Mouse (Mus musculus) G1E (cell line): ENCODE data around the gene Cntn4.

Experiments used
- CTCF ChIP-seq: IDR thresholded peaks from 2 replicates; pipeline ENCODE4 v1.5.1; 2012; ENCODE audit warnings: low read depth, low read length, inconsistent platforms, mixed read lengths
- GATA1 ChIP-seq: IDR thresholded peaks from 2 replicates; pipeline ENCODE4 v1.6.1; 2012; ENCODE audit warnings: borderline replicate concordance, low read length, inconsistent platforms, mixed read lengths
- GATA2 ChIP-seq: IDR thresholded peaks from 2 replicates; pipeline ENCODE4 v1.6.1; 2012; ENCODE audit warnings: low read depth, low read length, inconsistent platforms, borderline replicate concordance
- TAL1 ChIP-seq: conservative IDR thresholded peaks from 2 replicates; pipeline ENCODE4 v1.6.1; 2012; ENCODE audit warnings: low read depth, low read length, inconsistent platforms, mixed read lengths

- TF ChIP-seq GATA2 (no peak), GATA1 (no peak), CTCF (no peak), TAL1 (no peak)
Measured at GRCm38 (mm10) chr6:106213071-106213470, 535.6 kb downstream of the Cntn4 start.
